Mouse (Mus musculus) C2C12 (cell line): Measurements from ENCODE around the gene Medag.

Experiments
- CEBPB ChIP-seq: IDR thresholded peaks from one replicate; pipeline ENCODE4 v1.6.1; 2011; ENCODE audit warnings: low read depth, mild to moderate bottlenecking, control low read depth, moderate library complexity
- CTCF ChIP-seq: IDR thresholded peaks from one replicate; pipeline ENCODE4 v1.5.1; 2011; ENCODE audit not compliant: control insufficient read depth, insufficient read depth, insufficient read length
- MAX ChIP-seq: IDR thresholded peaks from one replicate; pipeline ENCODE4 v1.6.1; 2011; ENCODE audit warnings: mild to moderate bottlenecking, control low read depth
- MYOD1 ChIP-seq: IDR thresholded peaks from one replicate; pipeline ENCODE4 v1.6.1; 2011; ENCODE audit warnings: low read depth; ENCODE audit not compliant: control insufficient read depth, insufficient read length
- USF1 ChIP-seq: IDR thresholded peaks from one replicate; pipeline ENCODE4 v1.6.1; 2011; ENCODE audit warnings: low read depth, mild to moderate bottlenecking, control low read depth, moderate library complexity

DNA sequence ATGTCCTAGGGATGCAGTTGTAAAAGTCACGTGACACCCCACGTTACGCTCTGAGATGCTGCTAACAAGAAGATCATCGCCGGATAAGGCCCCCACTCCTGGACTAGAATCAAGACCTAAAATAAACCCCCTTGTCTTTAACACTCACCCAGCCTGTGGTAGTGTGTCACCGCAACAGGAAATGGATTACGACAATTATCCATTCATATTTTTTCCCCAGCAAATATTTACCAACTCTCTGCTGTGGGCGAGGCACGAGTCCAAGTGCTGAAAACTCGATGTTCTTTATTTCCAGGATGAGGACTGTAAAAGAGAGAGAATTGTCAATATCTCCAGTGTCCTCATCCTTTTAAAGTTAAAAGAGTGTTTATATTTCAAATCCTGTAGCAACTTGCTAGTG lies 9.5 kb upstream of the Medag start:
- no peak for TF ChIP-seq CEBPB
- TF ChIP-seq MAX, result no peak
- TF ChIP-seq CTCF, result no peak
- no peak for TF ChIP-seq USF1
- TF ChIP-seq MYOD1, result no peak
